Mouse (Mus musculus) thymus, postnatal 10 days (tissue): Measurements from ENCODE around the gene Ica1.
A peak's percentile ranks its signal among the peaks of the same experiment; 100 is the strongest.

Experiments used
- DNase-seq, 2 experiments: peaks; one replicate each; pipeline ENCODE4 v3.0.0; 2021; ENCODE audit warnings: low spot score in 2 of 2

Gene Ica1

DNA sequence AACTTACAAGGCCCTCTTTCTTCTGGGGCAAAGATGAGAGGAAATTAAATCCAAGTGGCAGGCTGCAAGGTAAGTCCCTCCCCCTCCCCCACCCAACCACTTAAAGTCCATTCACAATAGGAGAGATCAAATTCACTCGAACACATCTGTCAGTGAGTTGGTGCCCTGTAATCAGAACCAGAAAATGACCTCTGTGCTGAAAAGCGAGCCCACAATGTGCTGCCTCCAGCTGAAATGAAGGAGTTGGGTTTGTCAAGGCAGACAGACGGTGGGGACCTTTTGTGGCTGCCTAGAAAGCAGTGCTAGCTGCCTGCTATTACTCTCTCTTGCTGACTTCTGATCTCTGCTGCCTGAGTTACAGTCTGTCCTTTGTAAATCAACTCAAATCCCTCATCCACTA lies 35.8 kb downstream of the Ica1 start:
- no peak for DNase-seq

GRCm38 (mm10) chr6:8741659-8742058 lies 36.6 kb downstream of the Ica1 start:
- DNase-seq: no peak

GRCm38 (mm10) chr6:8740092-8740491 lies 38.2 kb downstream of the Ica1 start:
- DNase-seq: no peak

GRCm38 (mm10) chr6:8738396-8738795 lies 39.9 kb downstream of the Ica1 start:
- DNase-seq: peak in 1 of 2 experiments; percentile 38

- no peak for DNase-seq
These were observed 41.8 kb downstream of the Ica1 start for GRCm38 (mm10) chr6:8736493-8736820.

GRCm38 (mm10) chr6:8735657-8736492 lies 42.4 kb downstream of the Ica1 start:
- peak; percentile 63 to 81 for DNase-seq

GRCm38 (mm10) chr6:8735044-8735443 lies 43.2 kb downstream of the Ica1 start:
- peak in 1 of 2 experiments; percentile 24 for DNase-seq

DNA sequence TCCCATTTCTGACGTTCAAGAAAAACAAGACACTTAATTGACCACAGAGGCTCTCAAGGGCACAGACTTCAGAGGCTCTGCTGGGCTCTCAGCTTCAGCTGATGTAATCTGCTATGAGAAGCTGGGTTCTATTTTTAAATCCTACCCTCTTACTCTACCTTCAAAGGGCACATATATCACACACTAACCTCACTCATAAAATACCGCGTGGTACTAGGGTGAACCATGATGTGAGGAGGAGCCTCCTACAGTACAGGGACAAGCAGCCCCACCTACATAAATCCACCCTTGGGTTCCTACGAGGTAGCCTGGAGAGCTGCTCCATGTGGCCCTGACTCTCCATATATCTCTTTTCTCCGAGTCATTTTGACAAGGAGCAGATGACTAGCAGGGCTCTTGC lies 45.8 kb downstream of the Ica1 start:
- DNase-seq: no peak

DNA sequence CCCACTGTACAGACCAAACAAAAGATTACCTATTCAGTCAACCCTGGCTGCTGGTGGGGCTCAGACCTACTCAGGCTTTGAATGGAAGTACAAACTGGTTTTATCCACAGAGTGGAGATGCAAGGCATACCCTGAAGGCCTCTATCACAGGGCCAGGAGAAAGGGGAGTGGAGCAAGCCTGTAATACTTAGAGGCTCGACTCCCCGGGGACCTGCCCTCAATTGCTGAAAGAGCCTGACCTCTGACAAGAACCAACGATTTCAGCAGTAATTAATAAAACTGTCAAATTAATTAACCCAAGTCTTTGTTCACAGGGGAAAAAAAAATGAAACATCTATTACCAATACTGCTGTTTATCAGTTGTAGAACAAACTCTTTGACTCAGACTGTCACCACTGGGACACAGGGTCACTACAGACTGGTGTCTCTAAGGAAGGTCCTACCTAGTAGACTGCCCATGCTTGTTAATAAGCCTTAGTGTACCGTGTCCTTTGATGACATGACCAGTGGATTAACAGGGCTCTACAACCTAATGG lies 46.6 kb downstream of the Ica1 start:
- no peak for DNase-seq

- no peak for DNase-seq
These were observed 47.9 kb downstream of the Ica1 start for GRCm38 (mm10) chr6:8730433-8730832.

DNA sequence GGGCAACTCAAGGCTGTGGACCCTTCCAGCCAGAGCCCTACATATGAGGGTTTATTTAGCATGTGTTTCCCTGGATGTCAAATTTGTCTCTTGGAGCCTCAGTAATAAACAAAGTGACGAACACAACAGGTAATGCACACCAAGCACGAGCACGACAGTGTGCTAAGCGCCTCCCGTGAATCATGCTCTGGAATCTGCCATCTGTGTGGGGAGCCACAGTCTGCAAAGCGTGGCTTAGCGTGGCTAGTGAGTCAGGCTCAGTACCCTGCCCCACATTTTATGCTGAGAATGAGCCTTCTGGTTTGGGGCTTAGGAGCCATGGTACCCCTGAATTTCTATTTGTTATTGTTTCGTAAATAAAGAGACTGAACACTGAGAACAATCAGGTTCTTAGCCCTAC lies 50.5 kb downstream of the Ica1 start:
- DNase-seq: no peak

GRCm38 (mm10) chr6:8725610-8726009 lies 52.7 kb downstream of the Ica1 start:
- DNase-seq: no peak

DNA sequence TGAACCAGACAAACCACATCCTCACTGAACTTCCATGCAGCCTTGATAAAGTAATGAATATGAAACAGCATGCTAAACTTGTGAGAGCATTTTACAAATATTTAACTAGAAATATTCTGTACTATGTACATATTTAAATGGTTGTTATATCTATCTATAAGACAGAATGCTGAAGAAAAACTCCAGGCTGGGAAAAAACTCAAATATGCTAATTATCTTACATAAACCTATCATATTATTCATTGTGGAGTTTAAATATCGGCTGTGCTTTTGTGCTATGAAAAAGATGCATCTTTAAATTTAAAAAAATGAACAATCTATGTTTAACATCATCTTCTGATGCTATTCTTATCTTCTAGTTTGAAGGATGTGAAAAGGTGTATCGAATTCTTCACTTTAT lies 58.6 kb downstream of the Ica1 start:
- no peak for DNase-seq

DNA sequence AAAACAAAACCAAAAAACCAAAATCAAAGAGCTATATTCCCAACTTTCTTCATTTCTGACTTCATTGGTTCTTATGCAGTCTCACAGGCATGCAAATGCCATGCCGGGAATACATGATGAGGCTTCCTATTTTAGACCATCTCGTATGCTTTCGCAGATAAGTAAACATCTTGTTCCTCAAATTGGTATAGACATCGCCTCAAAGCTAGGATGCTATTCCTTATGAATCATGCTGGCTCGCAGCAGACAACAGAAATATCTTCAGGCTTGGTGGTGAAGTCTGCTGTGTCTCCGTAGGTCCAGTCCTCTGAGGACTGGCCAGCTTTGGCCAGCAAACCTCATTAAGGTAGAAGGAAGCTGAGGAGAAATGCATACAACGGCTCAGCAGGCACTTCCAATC lies 60.3 kb downstream of the Ica1 start:
- DNase-seq: no peak

DNA sequence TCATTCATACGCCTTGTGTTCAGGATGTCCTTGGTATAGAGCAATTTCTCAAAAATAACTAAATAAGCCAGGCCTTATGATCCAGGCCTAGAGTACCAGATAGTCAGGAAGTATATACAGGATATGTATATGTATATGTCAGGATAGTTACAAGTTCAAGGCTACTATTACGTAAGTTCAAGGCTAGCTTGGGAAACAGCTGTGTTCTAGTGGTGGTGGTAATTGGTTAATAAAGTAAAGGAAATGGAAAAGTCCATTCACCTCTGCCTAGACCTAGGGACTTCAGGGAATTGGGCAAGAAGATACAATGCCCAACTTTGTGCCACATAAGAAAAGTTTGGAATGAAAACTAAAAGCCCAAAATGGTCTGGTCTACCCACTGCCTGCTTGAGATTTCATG lies 61.7 kb downstream of the Ica1 start:
- DNase-seq: no peak

GRCm38 (mm10) chr6:8711246-8711645 lies 67.0 kb downstream of the Ica1 start:
- no peak for DNase-seq

GRCm38 (mm10) chr6:8694636-8695514 lies 83.4 kb downstream of the Ica1 start:
- peak in 1 of 2 experiments; percentile 57 for DNase-seq

DNA sequence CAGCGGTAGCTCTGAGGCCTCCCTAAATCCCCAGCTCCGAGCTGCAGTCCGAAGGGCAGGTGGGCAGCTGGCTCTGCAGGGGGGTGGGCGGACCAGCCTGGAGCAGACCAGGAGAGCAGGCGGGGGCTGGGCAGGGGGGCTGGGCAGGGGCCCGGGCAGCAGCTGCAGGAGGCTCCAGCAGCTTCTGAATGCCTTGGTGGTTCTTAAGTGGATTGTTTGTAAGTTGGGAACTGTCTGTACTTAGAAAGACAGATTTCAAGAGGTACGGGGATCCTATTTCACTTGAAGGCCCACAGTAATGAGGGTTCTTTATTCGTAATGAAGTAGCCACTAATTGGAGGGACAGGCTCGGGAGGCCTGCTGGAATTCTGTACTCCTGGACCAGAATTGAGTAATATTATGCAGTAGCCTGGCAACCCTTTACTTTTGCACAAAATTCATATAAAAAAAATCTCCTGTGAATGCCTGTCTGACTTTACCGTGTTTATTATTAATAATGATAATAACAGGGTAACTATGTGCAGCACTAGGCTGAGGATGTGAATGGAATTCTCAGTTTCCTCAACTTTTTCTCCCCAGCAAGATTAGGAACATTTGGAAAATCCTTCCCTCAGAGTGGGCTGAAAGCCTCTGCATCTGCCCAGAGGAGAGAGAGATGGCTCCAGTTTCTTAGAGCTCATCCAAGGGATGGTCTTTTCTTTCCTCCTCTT lies 84.2 kb downstream of the Ica1 start:
- no peak for DNase-seq

- DNase-seq: no peak
These were observed 85.0 kb downstream of the Ica1 start for GRCm38 (mm10) chr6:8693141-8693881.

- no peak for DNase-seq
These were observed 86.9 kb downstream of the Ica1 start for GRCm38 (mm10) chr6:8691199-8691975.

DNA sequence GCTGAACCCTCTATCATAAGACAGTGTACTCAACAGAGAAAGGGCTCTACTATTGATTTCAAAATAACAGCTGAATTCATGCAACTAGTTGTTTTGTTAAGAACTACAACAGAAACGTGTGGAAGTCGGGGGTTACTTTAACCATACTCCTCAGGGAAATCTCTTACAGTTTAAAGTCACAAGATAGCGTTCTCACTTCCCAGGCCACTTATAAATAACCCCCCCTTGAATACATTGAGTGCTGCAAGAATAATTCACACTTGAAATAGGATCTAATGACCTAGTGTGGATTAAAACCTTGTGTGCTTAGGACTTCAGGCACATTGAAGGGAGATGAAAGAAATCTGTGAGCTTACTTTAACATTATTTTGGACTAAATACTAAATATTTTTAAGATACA lies 87.8 kb downstream of the Ica1 start:
- DNase-seq: no peak
